Mouse (Mus musculus): ENCODE results near the gene Ccdc87. TPM values are rescaled to one million over a fixed set of nuclear protein-coding genes. Genes with fewer than 3 reads are reported as not detected.
"Not testable (repeated sequence)": the region's sequence is repeated elsewhere in the genome, so short reads cannot be mapped to it uniquely, and the experiment has no call there.

The Ccdc87 gene
- polyA plus RNA-seq, 1 experiment from 2014 or later, result not detected

DNA sequence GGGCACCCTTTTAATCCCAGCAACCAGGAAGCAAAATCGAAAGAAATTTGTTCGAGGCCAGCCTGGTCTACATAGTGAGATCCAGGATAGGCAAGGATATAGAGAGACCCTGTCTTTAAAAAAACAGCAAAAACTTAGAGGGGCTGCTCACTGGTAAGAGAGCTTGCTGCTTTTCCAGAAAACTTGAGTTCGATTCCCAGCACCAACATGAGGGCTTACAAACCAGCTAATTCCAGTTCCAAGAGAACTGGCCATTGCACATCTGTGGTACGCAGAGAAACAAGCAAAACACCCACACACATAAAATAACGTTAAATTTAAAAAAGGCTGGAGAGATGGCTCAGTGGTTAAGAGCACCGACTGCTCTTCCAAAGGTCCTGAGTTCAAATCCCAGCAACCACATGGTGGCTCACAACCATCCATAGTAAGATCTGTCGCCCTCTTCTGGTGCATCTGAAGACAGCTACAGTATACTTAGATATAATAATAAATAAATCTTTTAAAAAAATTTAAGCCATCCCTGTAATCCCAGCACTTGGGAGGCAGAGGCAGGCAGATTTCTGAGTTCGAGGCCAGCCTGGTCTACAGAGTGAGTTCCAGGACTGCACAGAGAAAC, 26.7 kb upstream of the Ccdc87 start:
- DNase-seq; ATAC-seq; H3K27me3 ChIP-seq (ENCODE audit: insufficient read depth, low read length); H3K9me3 ChIP-seq (ENCODE audit: low read length); H3K36me3 ChIP-seq (replicated peaks; ENCODE audit: insufficient read depth, low read length): not testable (repeated sequence)
- TF ChIP-seq CTCF (IDR thresholded peaks at IDR 0.05; ENCODE audit: low read depth), result peak; percentile 43
- H3K4me3 ChIP-seq (ENCODE audit: low read depth, low read length), result peak overlapping the region; percentile 74
- WGBS (ENCODE audit: insufficient replicate concordance), result 75% methylated on average over 8 of the region's 8 CpGs
- H3K4me2 ChIP-seq (ENCODE audit: low read depth, low read length), result peak overlapping the region; percentile 86
- H3K4me1 ChIP-seq (ENCODE audit: insufficient read depth), result peaks cover 24% of the 10 kb centered on the region
- H3K9ac ChIP-seq (replicated peaks), result peak overlapping the region; percentile 76
- H3K27ac ChIP-seq (ENCODE audit: low read depth), result peak overlapping the region; percentile 96

GRCm38 (mm10) chr19:4813015-4813414, 26.2 kb upstream of the Ccdc87 start:
- Histone ChIP-seq H3K27ac (ENCODE audit: low read depth) (no peak overlapping the region), H3K4me3 (ENCODE audit: low read depth, low read length) (no peak overlapping the region), H3K9ac (replicated peaks) (no peak overlapping the region), H3K4me1 (ENCODE audit: insufficient read depth) (peaks cover 19% of the 10 kb centered on the region), H3K9me3 (ENCODE audit: low read length) (0 out of 2 replicates have a peak, but pooled peaks cover 4% of the 10 kb centered on the region), H3K27me3 (ENCODE audit: insufficient read depth, low read length) (no peaks in the 10 kb centered on the region), H3K4me2 (ENCODE audit: low read depth, low read length) (no peak overlapping the region), H3K36me3 (replicated peaks; ENCODE audit: insufficient read depth, low read length) (peaks cover 1% of the 10 kb centered on the region; the same call in 1 of the 2 replicates)
- no peak for ATAC-seq
- WGBS (ENCODE audit: insufficient replicate concordance), result 81% methylated on average over 5 of the region's 6 CpGs
- peak; percentile 62 for DNase-seq
- peak; percentile 55 for TF ChIP-seq CTCF (IDR thresholded peaks at IDR 0.05; ENCODE audit: low read depth)
- no peak for TF ChIP-seq EP300 (IDR thresholded peaks at IDR 0.05; ENCODE audit: low read depth)

GRCm38 (mm10) chr19:4817182-4817835, 21.9 kb upstream of the Ccdc87 start:
- DNase-seq (no peak), ATAC-seq (peak; percentile 87)
- H3K9me3 ChIP-seq (ENCODE audit: low read length), result 0 out of 2 replicates have a peak, but pooled peaks cover 4% of the 10 kb centered on the region
- peak overlapping the region; percentile 59; the same call in 1 of the 2 replicates for H3K27ac ChIP-seq (ENCODE audit: low read depth)
- H3K27me3 ChIP-seq (ENCODE audit: insufficient read depth, low read length), result no peaks in the 10 kb centered on the region
- H3K9ac ChIP-seq (replicated peaks), result no peak overlapping the region
- no peak overlapping the region for H3K4me3 ChIP-seq (ENCODE audit: low read depth, low read length)
- 44% methylated on average over 1 of the region's 1 CpGs for WGBS (ENCODE audit: insufficient replicate concordance)
- H3K4me1 ChIP-seq (ENCODE audit: insufficient read depth), result peaks cover 3% of the 10 kb centered on the region
- TF ChIP-seq CTCF (IDR thresholded peaks at IDR 0.05; ENCODE audit: low read depth) (no peak), EP300 (IDR thresholded peaks at IDR 0.05; ENCODE audit: low read depth) (no peak)
- no peaks in the 10 kb centered on the region for H3K36me3 ChIP-seq (replicated peaks; ENCODE audit: insufficient read depth, low read length)
- no peak overlapping the region for H3K4me2 ChIP-seq (ENCODE audit: low read depth, low read length)

DNA sequence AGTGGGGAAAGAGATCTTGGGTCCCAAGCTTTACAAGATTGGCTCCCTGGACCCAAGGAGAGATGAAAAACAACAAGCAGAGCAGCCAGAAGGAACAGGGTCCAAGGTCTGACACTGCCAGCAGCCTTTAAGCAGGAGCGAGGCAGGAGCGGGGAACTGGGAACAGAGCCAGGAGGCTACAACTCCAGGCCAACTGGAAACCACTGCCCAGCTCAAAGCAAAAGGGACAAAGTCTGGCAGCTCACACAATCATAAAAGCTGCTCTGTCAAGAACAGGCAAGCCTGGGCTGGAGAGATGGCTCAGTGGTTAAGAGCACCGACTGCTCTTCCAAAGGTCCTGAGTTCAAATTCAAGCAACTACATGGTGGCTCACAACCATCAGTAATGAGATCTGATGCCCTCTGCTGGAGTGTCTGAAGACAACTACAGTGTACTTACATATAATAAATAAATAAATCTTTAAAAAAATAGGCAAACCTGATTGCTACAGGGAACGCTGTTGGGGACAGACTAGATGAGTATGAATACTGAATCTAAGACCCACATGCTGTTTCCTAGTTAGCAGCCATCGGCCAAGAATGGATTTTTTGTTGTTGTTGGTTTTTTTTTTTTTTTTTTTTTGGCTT, 18.4 kb upstream of the Ccdc87 start:
- H3K4me2 ChIP-seq (ENCODE audit: low read depth, low read length), result peak overlapping the region; percentile 9; the same call in 1 of the 2 replicates
- H3K9ac ChIP-seq (replicated peaks), result no peak overlapping the region
- TF ChIP-seq EP300 (IDR thresholded peaks at IDR 0.05; ENCODE audit: low read depth) (no peak), CTCF (IDR thresholded peaks at IDR 0.05; ENCODE audit: low read depth) (peak; percentile 40)
- H3K27ac ChIP-seq (ENCODE audit: low read depth), result peak overlapping the region; percentile 61
- H3K4me1 ChIP-seq (ENCODE audit: insufficient read depth), result peaks cover 3% of the 10 kb centered on the region; the same call in 1 of the 2 replicates
- H3K4me3 ChIP-seq (ENCODE audit: low read depth, low read length), result no peak overlapping the region
- 0 out of 2 replicates have a peak, but pooled peaks cover under 1% of the 10 kb centered on the region for H3K9me3 ChIP-seq (ENCODE audit: low read length)
- H3K27me3 ChIP-seq (ENCODE audit: insufficient read depth, low read length), result no peaks in the 10 kb centered on the region
- peak; percentile 76 for ATAC-seq
- 68% methylated on average over 5 of the region's 5 CpGs for WGBS (ENCODE audit: insufficient replicate concordance)
- DNase-seq, result peak; percentile 69
- peaks cover 6% of the 10 kb centered on the region for H3K36me3 ChIP-seq (replicated peaks; ENCODE audit: insufficient read depth, low read length)

DNA sequence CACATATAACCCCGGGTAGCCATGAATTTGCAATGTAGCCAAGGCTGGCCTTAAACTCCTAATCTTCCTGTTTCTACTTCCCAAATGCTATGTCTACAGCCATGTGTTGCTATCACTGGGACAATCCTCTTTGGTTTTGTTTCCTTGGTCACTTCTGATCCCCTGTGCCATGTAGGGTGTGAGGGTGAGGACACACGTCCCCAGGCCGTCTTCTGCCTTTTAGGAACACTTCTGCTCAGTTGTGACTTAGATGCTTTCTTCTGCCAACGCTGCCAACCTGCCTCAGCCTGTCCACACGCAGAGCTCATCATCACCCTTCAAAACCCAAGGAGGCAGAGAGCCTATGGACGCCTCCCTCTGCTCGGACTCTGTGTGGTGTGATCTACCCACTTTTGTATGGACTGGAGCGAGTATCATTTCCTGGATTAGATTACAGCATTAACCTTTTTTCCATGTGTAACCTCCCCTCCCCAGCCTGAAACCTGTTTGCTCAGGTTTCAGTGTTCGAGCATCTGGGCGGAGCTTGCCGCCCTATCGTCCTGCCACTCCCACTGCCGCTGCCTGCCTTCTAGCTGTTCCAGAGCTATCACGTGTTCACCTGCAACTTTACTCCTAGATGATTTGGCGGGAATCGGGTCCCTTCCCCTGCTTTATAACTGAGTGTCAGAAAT, 10.6 kb upstream of the Ccdc87 start:
- ATAC-seq (peak; percentile 50; the same call in 1 of the 2 replicates), DNase-seq (no peak)
- TF ChIP-seq EP300 (IDR thresholded peaks at IDR 0.05; ENCODE audit: low read depth) (no peak), CTCF (IDR thresholded peaks at IDR 0.05; ENCODE audit: low read depth) (no peak)
- H3K4me1 ChIP-seq (ENCODE audit: insufficient read depth), result no peaks in the 10 kb centered on the region
- H3K4me3 ChIP-seq (ENCODE audit: low read depth, low read length), result no peak overlapping the region
- WGBS (ENCODE audit: insufficient replicate concordance), result 71% methylated on average over 16 of the region's 16 CpGs
- H3K27ac ChIP-seq (ENCODE audit: low read depth), result no peak overlapping the region
- H3K4me2 ChIP-seq (ENCODE audit: low read depth, low read length), result no peak overlapping the region
- no peaks in the 10 kb centered on the region for H3K27me3 ChIP-seq (ENCODE audit: insufficient read depth, low read length)
- H3K9ac ChIP-seq (replicated peaks), result no peak overlapping the region
- H3K36me3 ChIP-seq (replicated peaks; ENCODE audit: insufficient read depth, low read length), result peaks cover 25% of the 10 kb centered on the region
- no peaks in the 10 kb centered on the region for H3K9me3 ChIP-seq (ENCODE audit: low read length)

DNA sequence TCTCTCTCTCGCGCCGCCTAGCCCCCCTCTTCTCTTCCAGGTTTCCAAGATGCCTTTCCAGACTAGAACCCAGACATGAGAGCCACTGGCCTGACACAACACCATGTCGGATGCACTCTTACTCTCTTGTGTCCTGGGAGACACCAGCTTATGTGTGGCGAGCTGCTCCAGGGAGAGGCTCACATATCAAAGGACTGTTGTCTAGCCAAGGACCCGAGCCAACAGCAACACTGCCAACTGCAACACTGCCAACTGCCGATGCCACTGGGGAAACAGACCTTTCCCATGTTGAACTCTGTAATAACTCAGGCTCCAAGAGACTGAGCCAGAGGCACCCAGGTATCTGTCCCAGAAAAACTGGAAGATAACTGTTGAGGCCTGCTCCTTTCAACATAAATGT, 10.0 kb upstream of the Ccdc87 start:
- ATAC-seq (no peak), DNase-seq (no peak)
- WGBS (ENCODE audit: insufficient replicate concordance), result 86% methylated on average over 7 of the region's 7 CpGs

More for the DNA sequence above, 10.0 kb upstream of the Ccdc87 start:
- no peak for TF ChIP-seq EP300 (IDR thresholded peaks at IDR 0.05; ENCODE audit: low read depth)
- TF ChIP-seq CTCF (IDR thresholded peaks at IDR 0.05; ENCODE audit: low read depth), result no peak
- Histone ChIP-seq H3K9me3 (ENCODE audit: low read length) (no peaks in the 10 kb centered on the region), H3K4me2 (ENCODE audit: low read depth, low read length) (no peak overlapping the region), H3K27me3 (ENCODE audit: insufficient read depth, low read length) (no peaks in the 10 kb centered on the region), H3K27ac (ENCODE audit: low read depth) (no peak overlapping the region), H3K36me3 (replicated peaks; ENCODE audit: insufficient read depth, low read length) (peaks cover 25% of the 10 kb centered on the region), H3K4me3 (ENCODE audit: low read depth, low read length) (no peak overlapping the region), H3K4me1 (ENCODE audit: insufficient read depth) (no peaks in the 10 kb centered on the region), H3K9ac (replicated peaks) (no peak overlapping the region)

Data from liver, postnatal 0 days (tissue).